In the genomic region with DNA sequence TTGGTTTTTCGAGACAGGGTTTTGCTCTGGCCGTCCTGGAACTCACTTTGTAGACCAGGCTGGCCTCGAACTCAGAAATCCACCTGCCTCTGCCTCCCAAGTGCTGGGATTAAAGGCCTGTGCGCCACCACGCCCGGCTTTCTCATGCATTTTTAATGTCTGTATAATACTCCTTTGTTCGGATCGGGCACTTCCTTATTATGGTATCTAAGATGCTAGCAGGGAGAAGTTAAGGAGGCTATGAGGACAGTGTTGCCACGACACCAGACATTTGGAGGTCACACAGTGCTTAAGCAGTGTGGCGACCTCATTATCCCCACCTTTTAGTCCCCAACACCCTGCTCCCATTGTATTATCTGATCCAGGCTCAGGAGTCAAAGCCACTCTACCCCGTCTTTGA, we compare ENCODE assay signal across 23 mouse cellular contexts.
"Had no signal": no experiment of that assay in that cellular context is flagged by ENCODE, and none has a peak within 500 bp of the region (broad histone marks: within the 10 kb centered on the region; RNA-seq: fewer than 3 reads in every experiment).

No protein-coding gene starts in this region.

- ATAC-seq: forebrain, embryonic 13.5 days; forebrain, embryonic 14.5 days; forebrain, embryonic 15.5 days; forebrain, embryonic 16.5 days; forebrain, postnatal 0 days had no signal

- H3K4me1 ChIP-seq: forebrain, embryonic 13.5 days; forebrain, embryonic 15.5 days had no signal

- H3K9me3 ChIP-seq: embryonic facial prominence, embryonic 10.5 days; embryonic facial prominence, embryonic 12.5 days; embryonic facial prominence, embryonic 13.5 days; embryonic facial prominence, embryonic 15.5 days; forebrain, embryonic 10.5 days; forebrain, embryonic 12.5 days; forebrain, embryonic 13.5 days; forebrain, embryonic 15.5 days; heart, embryonic 10.5 days had no signal

- H3K27me3 ChIP-seq: embryonic facial prominence, embryonic 12.5 days; embryonic facial prominence, embryonic 13.5 days; embryonic facial prominence, embryonic 15.5 days; forebrain, embryonic 12.5 days; forebrain, embryonic 13.5 days; forebrain, embryonic 15.5 days had no signal

- H3K27ac ChIP-seq: embryonic facial prominence, embryonic 10.5 days; embryonic facial prominence, embryonic 12.5 days; embryonic facial prominence, embryonic 13.5 days; embryonic facial prominence, embryonic 15.5 days; forebrain, embryonic 10.5 days; forebrain, embryonic 12.5 days; forebrain, embryonic 13.5 days; forebrain, embryonic 15.5 days; heart, adult 2 months had no signal

- H3K4me3 ChIP-seq: embryonic facial prominence, embryonic 10.5 days; embryonic facial prominence, embryonic 12.5 days; embryonic facial prominence, embryonic 13.5 days; embryonic facial prominence, embryonic 15.5 days; erythroblast, embryonic 14.5 days; forebrain, embryonic 10.5 days; forebrain, embryonic 12.5 days; forebrain, embryonic 13.5 days; forebrain, embryonic 15.5 days; gastrocnemius, adult 2 months; heart, adult 2 months; heart, embryonic 10.5 days had no signal

- H3K36me3 ChIP-seq: forebrain, embryonic 15.5 days had no signal

- H3K4me2 ChIP-seq: embryonic facial prominence, embryonic 12.5 days; embryonic facial prominence, embryonic 13.5 days; embryonic facial prominence, embryonic 15.5 days; forebrain, embryonic 12.5 days; forebrain, embryonic 13.5 days; forebrain, embryonic 15.5 days had no signal

- H3K9ac ChIP-seq: embryonic facial prominence, embryonic 12.5 days; embryonic facial prominence, embryonic 13.5 days; embryonic facial prominence, embryonic 15.5 days; forebrain, embryonic 12.5 days; forebrain, embryonic 13.5 days; forebrain, embryonic 15.5 days; forebrain, postnatal 0 days had no signal

- DNase-seq: cerebellum, postnatal 10 days; cerebellum, postnatal 14 days; cerebellum, postnatal 25 days; embryo, embryonic 11 days; forebrain, postnatal 0 days; gastrocnemius, adult 2 months; gastrocnemius, postnatal 10 days; gastrocnemius, postnatal 25 days; gastrocnemius, postnatal 36 days; heart, adult 18-20 months; heart, adult 2 months had no signal
